Mouse (Mus musculus) thymus, postnatal 0 days (tissue): ENCODE measurements around the gene Ccdc71. TPM values are rescaled to one million over a fixed set of nuclear protein-coding genes. Genes with fewer than 3 reads are reported as not detected.

ENCODE experiments used
- DNase-seq: peaks from one replicate; pipeline ENCODE4 v3.0.0-alpha.2; 2015; ENCODE audit warnings: low spot score
- polyA plus RNA-seq: library from polyadenylated mRNA; unstranded; fragments of >200 nt; fragmentation: Nextera tagmentation; extraction: Ambion mirVana; gene quantifications from 2 replicates; pipeline ENCODE4 v1.2.1, GENCODE M21; 2015

The Ccdc71 gene
- polyA plus RNA-seq, 1 experiment from 2014 or later: 51.0 TPM

DNA sequence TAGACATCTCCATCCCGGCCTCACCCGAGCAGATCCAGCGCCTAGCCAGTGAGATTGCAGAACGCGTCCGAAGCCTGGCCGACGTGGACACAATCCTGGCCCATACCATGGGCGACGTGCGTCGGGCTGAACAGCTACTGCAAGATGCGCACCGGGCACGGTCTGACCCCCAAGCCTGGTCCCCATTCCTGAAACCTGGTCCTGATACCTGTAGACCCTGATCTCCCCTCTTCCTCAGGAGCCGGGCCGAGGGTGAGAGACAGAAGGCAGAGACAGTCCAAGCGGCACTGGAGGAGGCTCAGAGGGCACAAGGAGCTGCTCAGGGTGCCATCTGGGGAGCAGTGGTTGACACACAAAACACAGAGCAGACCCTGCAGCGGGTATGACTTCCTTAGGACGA is 28.9 kb downstream of the Ccdc71 start:
- no peak for DNase-seq

GRCm38 (mm10) chr9:108489702-108490558 is 29.6 kb downstream of the Ccdc71 start:
- no peak for DNase-seq

- DNase-seq: peak; percentile 96
Measured at GRCm38 (mm10) chr9:108490559-108491285, 30.4 kb downstream of the Ccdc71 start, which contains the start of gene Usp19. Usp19 (plus strand) TSS chr9:108490602.

GRCm38 (mm10) chr9:108491286-108491580 is 30.9 kb downstream of the Ccdc71 start:
- DNase-seq: no peak

- DNase-seq: no peak
Measured at GRCm38 (mm10) chr9:108492043-108492750, 31.9 kb downstream of the Ccdc71 start.

DNA sequence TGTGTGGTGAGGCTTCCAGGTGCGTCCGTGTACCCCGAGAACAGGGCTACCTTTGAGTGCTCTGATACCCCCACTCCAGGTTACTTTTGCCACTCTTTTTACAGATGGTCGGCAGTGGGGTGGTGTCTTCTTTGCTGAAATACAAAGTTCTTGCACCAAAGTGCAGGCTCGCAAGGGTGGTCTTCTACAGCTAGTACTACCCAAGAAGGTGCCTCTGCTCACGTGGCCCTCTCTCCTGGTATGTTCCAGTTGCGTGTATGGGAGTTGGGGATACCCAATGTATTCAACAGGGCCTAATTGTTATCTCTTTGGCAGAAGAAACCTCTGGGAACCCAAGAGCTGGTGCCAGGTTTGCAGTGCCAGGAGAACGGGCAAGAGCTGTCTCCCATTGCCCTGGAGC is 32.9 kb downstream of the Ccdc71 start:
- no peak for DNase-seq

- no peak for DNase-seq
Measured at GRCm38 (mm10) chr9:108494146-108494825, 34.0 kb downstream of the Ccdc71 start.

GRCm38 (mm10) chr9:108494905-108495304 is 34.6 kb downstream of the Ccdc71 start:
- DNase-seq: no peak

DNA sequence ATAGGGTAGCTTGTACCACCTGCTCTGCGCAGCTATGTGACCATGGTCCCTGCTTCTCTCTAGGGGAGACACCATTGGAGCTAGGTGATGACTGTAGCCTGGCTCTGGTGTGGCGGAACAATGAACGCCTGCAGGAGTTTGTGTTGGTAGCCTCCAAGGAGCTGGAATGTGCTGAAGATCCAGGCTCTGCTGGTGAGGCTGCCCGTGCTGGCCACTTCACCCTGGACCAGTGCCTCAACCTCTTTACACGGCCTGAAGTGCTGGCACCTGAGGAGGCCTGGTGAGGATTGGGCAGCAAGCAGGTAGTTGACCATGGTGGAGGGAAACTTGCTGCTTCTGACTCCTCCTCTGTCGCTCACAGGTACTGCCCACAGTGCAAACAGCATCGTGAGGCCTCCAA is 38.9 kb downstream of the Ccdc71 start:
- DNase-seq: no peak

- no peak for DNase-seq
Measured at GRCm38 (mm10) chr9:108499943-108500342, 39.6 kb downstream of the Ccdc71 start.

GRCm38 (mm10) chr9:108506901-108507300 is 46.6 kb downstream of the Ccdc71 start:
- DNase-seq: no peak

GRCm38 (mm10) chr9:108507619-108508434 is 47.5 kb downstream of the Ccdc71 start, which contains the start of gene Qars:
Qars (plus strand) TSS chr9:108507706.
- peak; percentile 96 for DNase-seq

- DNase-seq: no peak
Measured at GRCm38 (mm10) chr9:108508776-108509175, 48.4 kb downstream of the Ccdc71 start.

Other genes starting within 250 kb of the Ccdc71 start
- 14.0 and 15.6 TPM in 2 replicates for gene Dag1, start 196.6 kb upstream of the Ccdc71 start, polyA plus RNA-seq
- gene Nicn1, start 170.1 kb upstream of the Ccdc71 start, polyA plus RNA-seq: 8.2 and 12.4 TPM in 2 replicates
- 1.1 and 1.8 TPM in 2 replicates for gene Amt, start 163.7 kb upstream of the Ccdc71 start, polyA plus RNA-seq
- 517 and 543 TPM in 2 replicates for gene Rhoa, start 154.4 kb upstream of the Ccdc71 start, polyA plus RNA-seq
- gene Tcta, start 154.4 kb upstream of the Ccdc71 start, polyA plus RNA-seq: 41.6 and 45.7 TPM in 2 replicates
- gene Gpx1, start 121.6 kb upstream of the Ccdc71 start, polyA plus RNA-seq: 862 and 915 TPM in 2 replicates
- gene Usp4, start 112.7 kb upstream of the Ccdc71 start, polyA plus RNA-seq: 83.7 and 93.1 TPM in 2 replicates
- 0.57 and 0.99 TPM in 2 replicates for gene 1700102P08Rik, start 67.7 kb upstream of the Ccdc71 start, polyA plus RNA-seq
- 0.15 and 0.20 TPM in 2 replicates for gene Ccdc36, start 32.0 kb upstream of the Ccdc71 start, polyA plus RNA-seq
- gene BC048562, start 24.0 kb upstream of the Ccdc71 start, polyA plus RNA-seq: not detected in 2 replicates
- gene Klhdc8b, start 1.1 kb downstream of the Ccdc71 start, polyA plus RNA-seq: 9.5 and 11.2 TPM in 2 replicates
- gene Lamb2, start 19.2 kb downstream of the Ccdc71 start, polyA plus RNA-seq: 3.9 and 4.4 TPM in 2 replicates
- gene Usp19, start 30.1 kb downstream of the Ccdc71 start, polyA plus RNA-seq: 52.3 and 57.7 TPM in 2 replicates
- gene Qars, start 47.2 kb downstream of the Ccdc71 start, polyA plus RNA-seq: 113 and 119 TPM in 2 replicates
- gene Qrich1, start 56.3 kb downstream of the Ccdc71 start, polyA plus RNA-seq: 84.5 and 96.7 TPM in 2 replicates
- 161 and 172 TPM in 2 replicates for gene Impdh2, start 99.8 kb downstream of the Ccdc71 start, polyA plus RNA-seq
- gene Ndufaf3, start 106.9 kb downstream of the Ccdc71 start, polyA plus RNA-seq: 96.1 and 101 TPM in 2 replicates
- gene Dalrd3, start 109.4 kb downstream of the Ccdc71 start, polyA plus RNA-seq: 115 and 120 TPM in 2 replicates
- 44.3 and 47.0 TPM in 2 replicates for gene Wdr6, start 118.2 kb downstream of the Ccdc71 start, polyA plus RNA-seq
- 3.5 and 3.7 TPM in 2 replicates for gene P4htm, start 137.1 kb downstream of the Ccdc71 start, polyA plus RNA-seq
- gene Arih2, start 188.9 kb downstream of the Ccdc71 start, polyA plus RNA-seq: 44.7 and 49.1 TPM in 2 replicates
- gene Slc25a20, start 201.6 kb downstream of the Ccdc71 start, polyA plus RNA-seq: 40.9 and 43.4 TPM in 2 replicates
- 5.8 and 7.7 TPM in 2 replicates for gene Prkar2a, start 228.8 kb downstream of the Ccdc71 start, polyA plus RNA-seq